ENCODE assay signal across 10 mouse cellular contexts in the genomic region with DNA sequence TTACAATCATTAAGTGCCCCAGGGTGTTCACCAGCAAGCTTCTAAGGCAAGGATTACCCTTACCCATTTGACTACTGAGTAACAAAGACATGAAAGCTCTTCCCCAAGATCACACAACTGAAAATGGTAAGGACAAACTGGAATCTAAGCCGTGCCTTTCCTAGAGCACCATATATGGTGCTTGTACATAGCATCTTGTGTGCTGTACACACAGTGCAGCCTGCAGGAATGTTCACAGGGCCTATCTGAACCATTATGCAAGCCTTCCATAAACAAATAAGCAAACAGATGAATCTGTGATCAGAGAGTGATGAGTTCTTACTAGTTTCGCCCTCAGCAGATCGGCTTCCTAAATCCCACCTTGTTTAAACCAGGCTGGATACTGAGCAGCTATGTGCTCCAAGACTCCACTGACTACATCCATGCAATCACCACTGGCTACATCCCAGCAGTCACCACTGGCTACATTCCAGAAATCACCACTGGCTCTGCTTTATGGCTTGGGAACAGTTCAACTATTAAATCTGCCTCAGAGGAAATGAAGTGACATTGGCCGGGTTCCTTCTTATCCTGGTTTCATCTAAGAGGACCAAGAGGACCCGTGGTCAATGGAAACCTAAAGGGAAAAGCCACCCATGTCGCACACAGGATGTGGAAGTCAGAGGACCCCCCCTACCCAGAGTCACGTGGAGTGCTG.
DNase-seq lines count a peak whose midpoint lies in the region; ATAC-seq and TF ChIP-seq lines count a peak whose summit lies in the region.
"Had no signal": no experiment of that assay in that cellular context is flagged by ENCODE, and none has a peak within 500 bp of the region (broad histone marks: within the 10 kb centered on the region; RNA-seq: fewer than 3 reads in every experiment).

No protein-coding gene starts in this region.

- H3K27me3 ChIP-seq in liver, postnatal 0 days (ENCODE audit: insufficient read depth, low read length): no peaks in the 10 kb centered on the region
- H3K27me3 ChIP-seq in liver, embryonic 11.5 days (replicated peaks; ENCODE audit: control insufficient read depth, insufficient read depth, low read length): no peaks in the 10 kb centered on the region
- no peaks in the 10 kb centered on the region for H3K27me3 ChIP-seq in kidney, embryonic 14.5 days (ENCODE audit: control insufficient read depth, insufficient read depth, low read length)
- no peaks in the 10 kb centered on the region for H3K27me3 ChIP-seq in cerebellum, adult 2 months (ENCODE audit: control insufficient read depth, insufficient read depth, low read length)
- H3K27me3 ChIP-seq: hindbrain, embryonic 15.5 days; limb, embryonic 15.5 days had no signal

- H3K4me1 ChIP-seq in liver, postnatal 0 days (ENCODE audit: insufficient read depth): peaks cover 9% of the 10 kb centered on the region
- H3K4me1 ChIP-seq in liver, embryonic 11.5 days (replicated peaks; ENCODE audit: control insufficient read depth, insufficient read depth, low read length): no peaks in the 10 kb centered on the region
- H3K4me1 ChIP-seq in kidney, embryonic 14.5 days (ENCODE audit: control insufficient read depth, insufficient read depth, low read length): no peaks in the 10 kb centered on the region
- H3K4me1 ChIP-seq in cerebellum, adult 2 months (ENCODE audit: control insufficient read depth, insufficient read depth, low read length): no peaks in the 10 kb centered on the region
- H3K4me1 ChIP-seq: hindbrain, embryonic 15.5 days had no signal

- H3K27ac ChIP-seq in liver, postnatal 0 days (ENCODE audit: low read depth): no peak overlapping the region
- H3K27ac ChIP-seq in liver, embryonic 11.5 days (ENCODE audit: low read depth, low read length): no peak overlapping the region
- no peak overlapping the region for H3K27ac ChIP-seq in kidney, embryonic 14.5 days (ENCODE audit: low read depth, low read length)
- H3K27ac ChIP-seq in cerebellum, adult 2 months (ENCODE audit: insufficient read depth, low read length): no peak overlapping the region
- H3K27ac ChIP-seq: hindbrain, embryonic 15.5 days; limb, embryonic 15.5 days had no signal

- H3K4me2 ChIP-seq in liver, postnatal 0 days (ENCODE audit: low read depth, low read length): no peak overlapping the region
- no peak overlapping the region for H3K4me2 ChIP-seq in liver, embryonic 11.5 days
- no peak overlapping the region for H3K4me2 ChIP-seq in kidney, embryonic 14.5 days (replicated peaks; ENCODE audit: low read depth, low read length)
- H3K4me2 ChIP-seq: hindbrain, embryonic 15.5 days; limb, embryonic 15.5 days had no signal

- no peak for TF ChIP-seq POLR2A in cerebellum, adult 2 months (IDR thresholded peaks at IDR 0.05; ENCODE audit: borderline replicate concordance, insufficient read depth, low read length)

- H3K4me3 ChIP-seq in liver, postnatal 0 days (ENCODE audit: low read depth, low read length): no peak overlapping the region
- H3K4me3 ChIP-seq in liver, embryonic 11.5 days (ENCODE audit: low read depth, low read length): no peak overlapping the region
- H3K4me3 ChIP-seq in kidney, embryonic 14.5 days (ENCODE audit: low read length): no peak overlapping the region
- H3K4me3 ChIP-seq in cerebellum, adult 2 months (replicated peaks; ENCODE audit: insufficient read depth, low read depth, low read length): no peak overlapping the region
- H3K4me3 ChIP-seq: hindbrain, embryonic 15.5 days; limb, embryonic 15.5 days had no signal

- WGBS in liver, postnatal 0 days (ENCODE audit: insufficient replicate concordance): 63% methylated on average over 7 of the region's 7 CpGs
- WGBS in liver, embryonic 11.5 days: 78% methylated on average over 7 of the region's 7 CpGs
- WGBS in kidney, embryonic 14.5 days: 64% methylated on average over 7 of the region's 7 CpGs
- 39% methylated on average over 7 of the region's 7 CpGs for WGBS in cerebellum, adult 2 months

- H3K36me3 ChIP-seq in liver, postnatal 0 days (replicated peaks; ENCODE audit: insufficient read depth, low read length): no peaks in the 10 kb centered on the region
- no peaks in the 10 kb centered on the region for H3K36me3 ChIP-seq in liver, embryonic 11.5 days (ENCODE audit: control insufficient read depth, insufficient read depth, low read length)
- no peaks in the 10 kb centered on the region for H3K36me3 ChIP-seq in kidney, embryonic 14.5 days (ENCODE audit: control insufficient read depth, insufficient read depth, low read length)
- H3K36me3 ChIP-seq: hindbrain, embryonic 15.5 days; limb, embryonic 15.5 days had no signal

- no peak for TF ChIP-seq EP300 in liver, postnatal 0 days (IDR thresholded peaks at IDR 0.05; ENCODE audit: low read depth)

- peak; percentile 36 for DNase-seq in liver, postnatal 0 days
- no peak for DNase-seq in liver, embryonic 11.5 days (ENCODE audit: low spot score)
- DNase-seq in fibroblast of lung, adult 2 months (ENCODE audit: low read depth): peak; percentile 24
- peak; percentile 63 to 75 for DNase-seq in lung, postnatal 4 days
- no peak for DNase-seq in embryo, embryonic 9.5 days (ENCODE audit: extremely low spot score)
- no peak for DNase-seq in cerebellum, adult 2 months
- DNase-seq: embryo, embryonic 11 days had no signal

- H3K9me3 ChIP-seq in liver, postnatal 0 days (ENCODE audit: low read length): no peaks in the 10 kb centered on the region
- H3K9me3 ChIP-seq in liver, embryonic 11.5 days (ENCODE audit: control insufficient read depth, low read length): no peaks in the 10 kb centered on the region
- H3K9me3 ChIP-seq in kidney, embryonic 14.5 days (ENCODE audit: control insufficient read depth, low read length): peaks cover 4% of the 10 kb centered on the region; the same call in 1 of the 2 replicates
- H3K9me3 ChIP-seq: hindbrain, embryonic 15.5 days had no signal

- 0 out of 2 replicates have a peak, but pooled peaks have one; percentile 35 for ATAC-seq in liver, postnatal 0 days
- ATAC-seq in liver, embryonic 11.5 days (replicated peaks; ENCODE audit: low FRiP score): no peak
- ATAC-seq in kidney, embryonic 14.5 days (ENCODE audit: low FRiP score, low TSS enrichment): peak; percentile 72; the same call in 1 of the 2 replicates

- no peak overlapping the region for H3K9ac ChIP-seq in liver, postnatal 0 days (replicated peaks)
- no peak overlapping the region for H3K9ac ChIP-seq in liver, embryonic 11.5 days (ENCODE audit: low read depth, low read length)
- no peak overlapping the region for H3K9ac ChIP-seq in kidney, embryonic 14.5 days (ENCODE audit: low read depth, low read length)
- H3K9ac ChIP-seq: hindbrain, embryonic 15.5 days; limb, embryonic 15.5 days had no signal

- no peak for TF ChIP-seq CTCF in liver, postnatal 0 days (IDR thresholded peaks at IDR 0.05; ENCODE audit: low read depth)
- TF ChIP-seq CTCF in cerebellum, adult 2 months (IDR thresholded peaks at IDR 0.05; ENCODE audit: borderline replicate concordance, insufficient read depth, low read depth, low read length): no peak

Comparison
In these comparisons a context has a peak if more than half of its experiments do, and no peak if none do; other contexts are left out.
1. DNase-seq: peak in liver, postnatal 0 days (single experiment), fibroblast of lung, adult 2 months (single experiment) and lung, postnatal 4 days (2 of 2); none in liver, embryonic 11.5 days (single experiment), embryo, embryonic 9.5 days (single experiment) and cerebellum, adult 2 months (0 of 2).